8 mouse cellular contexts compared by ENCODE assay signal in genomic region chr11:98035977-98036377, GRCm38 (mm10). TPM values are rescaled to one million over a fixed set of nuclear protein-coding genes. Genes with fewer than 3 reads are reported as not detected.
DNase-seq lines count a peak whose midpoint lies in the region; ATAC-seq and TF ChIP-seq lines count a peak whose summit lies in the region.

No protein-coding gene starts in this region.

- TF ChIP-seq CTCF in gastrocnemius, adult 2 months (IDR thresholded peaks at IDR 0.05), result no peak
- TF ChIP-seq CTCF in liver, embryonic 14.5 days (IDR thresholded peaks at IDR 0.05; ENCODE audit: low read depth), result no peak
- no peak for TF ChIP-seq CTCF in olfactory bulb, adult 2 months (IDR thresholded peaks at IDR 0.05; ENCODE audit: insufficient read depth, low read depth, low read length)

- peak; percentile 78 for DNase-seq in gastrocnemius, adult 2 months
- DNase-seq in gastrocnemius, adult 8-10 months (ENCODE audit: low spot score in 2 of 2), result no peak
- DNase-seq in R1 (ENCODE audit: low read depth, low spot score), result peak; percentile 60
- DNase-seq in embryo, embryonic 11 days, result peak; percentile 83
- peak; percentile 57 to 66 for DNase-seq in heart, postnatal 10 days
- no peak for DNase-seq in liver, embryonic 14.5 days (ENCODE audit: low read depth in 3 of 3, low spot score in 3 of 3)
- DNase-seq in frontal cortex, postnatal 25 days (ENCODE audit: low spot score in 2 of 2), result no peak

- no peaks in the 10 kb centered on the region for H3K4me1 ChIP-seq in liver, embryonic 14.5 days (replicated peaks; ENCODE audit: control insufficient read depth in 2 of 2, insufficient read depth in 2 of 2, low read length in 1 of 2)
- peaks cover 35% of the 10 kb centered on the region for H3K4me1 ChIP-seq in olfactory bulb, adult 2 months (ENCODE audit: control insufficient read depth, insufficient read depth, low read length)

- intact Hi-C loops in gastrocnemius, adult 2 months (cut with DNase I), result no loop called here
- intact Hi-C loops in heart, postnatal 10 days (cut with DNase I), result no loop called here

- no peaks in the 10 kb centered on the region for H3K9me3 ChIP-seq in liver, embryonic 14.5 days (ENCODE audit: control insufficient read depth, low read length)

- peaks cover 4% of the 10 kb centered on the region for H3K36me3 ChIP-seq in liver, embryonic 14.5 days (replicated peaks; ENCODE audit: control insufficient read depth, insufficient read depth, low read depth)

- ATAC-seq in liver, embryonic 14.5 days (ENCODE audit: insufficient read depth), result no peak

- WGBS in liver, embryonic 14.5 days (ENCODE audit: insufficient replicate concordance), result under 1% methylated on average over 27 of the region's 27 CpGs
- WGBS in olfactory bulb, adult 2 months, result 1% methylated on average over 27 of the region's 27 CpGs

- peak overlapping the region; percentile 37 for H3K4me2 ChIP-seq in liver, embryonic 14.5 days (ENCODE audit: low read depth)

- peak overlapping the region; percentile 65 for H3K4me3 ChIP-seq in gastrocnemius, adult 2 months
- H3K4me3 ChIP-seq in liver, embryonic 14.5 days (ENCODE audit: insufficient read depth in 1 of 2, low read depth in 2 of 2, low read length in 2 of 2), result peak overlapping the region in 1 of 2 experiments; percentile 13; a peak in 1 of 4 replicates
- H3K4me3 ChIP-seq in olfactory bulb, adult 2 months (ENCODE audit: insufficient read depth, low read depth, low read length), result peak overlapping the region; percentile 29

- H3K27ac ChIP-seq in gastrocnemius, adult 2 months, result peak overlapping the region; percentile 49
- H3K27ac ChIP-seq in liver, embryonic 14.5 days, result no peak overlapping the region
- H3K27ac ChIP-seq in olfactory bulb, adult 2 months (ENCODE audit: insufficient read depth, low read depth, low read length), result peak overlapping the region; percentile 86

- no peak for TF ChIP-seq EP300 in liver, embryonic 14.5 days (IDR thresholded peaks at IDR 0.05; ENCODE audit: low read depth)

- H3K27me3 ChIP-seq in liver, embryonic 14.5 days (ENCODE audit: control insufficient read depth, insufficient read depth, low read length), result peaks cover 23% of the 10 kb centered on the region

- H3K9ac ChIP-seq in liver, embryonic 14.5 days (replicated peaks), result no peak overlapping the region

- no peak for TF ChIP-seq POLR2A in olfactory bulb, adult 2 months (IDR thresholded peaks at IDR 0.05; ENCODE audit: insufficient read depth, low read depth, low read length)

RNA-seq across cellular contexts. Expression of gene Rpl19, which starts 9.5 kb away (rescaled TPM):
- total RNA-seq in gastrocnemius, adult 2 months (2021), result 100 to 1,000 TPM; 404 to 490 TPM
- total RNA-seq in gastrocnemius, adult 8-10 months (2022), result 100 to 1,000 TPM; 364 to 479 (median 402) TPM
- total RNA-seq in heart, postnatal 10 days (2021), result 100 to 1,000 TPM; 713 to 718 TPM
- polyA plus RNA-seq in liver, embryonic 14.5 days (2012; rRNA removed), result 713 and 1,005 TPM in 2 replicates
- polyA plus RNA-seq in liver, embryonic 14.5 days (2014; fragmentation: Nextera tagmentation; extraction: Ambion mirVana), result 717 and 735 TPM in 2 replicates
- polyA plus RNA-seq in olfactory bulb, adult 2 months (2012; ENCODE audit: insufficient read depth, insufficient read length, low replicate concordance, missing spikeins), result not detected in 2 replicates

RNA-seq across cellular contexts. Expression of gene Cacnb1, which starts 13.1 kb away (rescaled TPM):
- 100 to 1,000 TPM; 199 to 214 TPM for total RNA-seq in gastrocnemius, adult 2 months (2021)
- 100 to 1,000 TPM; 172 to 203 (median 187) TPM for total RNA-seq in gastrocnemius, adult 8-10 months (2022)
- 1 to 10 TPM; 7.4 to 8.0 TPM for total RNA-seq in heart, postnatal 10 days (2021)
- polyA plus RNA-seq in liver, embryonic 14.5 days (2012; rRNA removed), result 0.38 and 0.60 TPM in 2 replicates
- 0.21 TPM in 1 of 2 replicates, not detected in the other for polyA plus RNA-seq in liver, embryonic 14.5 days (2014; fragmentation: Nextera tagmentation; extraction: Ambion mirVana)
- polyA plus RNA-seq in olfactory bulb, adult 2 months (2012; ENCODE audit: insufficient read depth, insufficient read length, low replicate concordance, missing spikeins), result not detected in 2 replicates

RNA-seq across cellular contexts. Expression of gene Stac2, which starts 17.3 kb away (rescaled TPM):
- under 1 TPM in 1 of 2 experiments, not detected in 1; 0.11 TPM for total RNA-seq in gastrocnemius, adult 2 months (2021)
- total RNA-seq in gastrocnemius, adult 8-10 months (2022), result under 1 TPM in 2 of 4 experiments, not detected in 2; 0.11 to 0.70 TPM
- under 1 TPM; 0.31 to 0.42 TPM for total RNA-seq in heart, postnatal 10 days (2021)
- 0.02 TPM in 1 of 2 replicates, not detected in the other for polyA plus RNA-seq in liver, embryonic 14.5 days (2012; rRNA removed)
- not detected in 2 replicates for polyA plus RNA-seq in liver, embryonic 14.5 days (2014; fragmentation: Nextera tagmentation; extraction: Ambion mirVana)
- not detected in 2 replicates for polyA plus RNA-seq in olfactory bulb, adult 2 months (2012; ENCODE audit: insufficient read depth, insufficient read length, low replicate concordance, missing spikeins)

RNA-seq across cellular contexts. Expression of gene Arl5c, which starts 40.0 kb away (rescaled TPM):
- total RNA-seq in gastrocnemius, adult 2 months (2021), result under 1 TPM; 0.31 to 0.47 TPM
- under 1 TPM in 2 of 4 experiments, not detected in 2; 0.18 to 0.19 TPM for total RNA-seq in gastrocnemius, adult 8-10 months (2022)
- 1 to 10 TPM; 1.6 to 1.7 TPM for total RNA-seq in heart, postnatal 10 days (2021)
- 1.8 and 2.2 TPM in 2 replicates for polyA plus RNA-seq in liver, embryonic 14.5 days (2012; rRNA removed)
- polyA plus RNA-seq in liver, embryonic 14.5 days (2014; fragmentation: Nextera tagmentation; extraction: Ambion mirVana), result 6.0 and 6.4 TPM in 2 replicates
- polyA plus RNA-seq in olfactory bulb, adult 2 months (2012; ENCODE audit: insufficient read depth, insufficient read length, low replicate concordance, missing spikeins), result 395 TPM in 1 of 2 replicates, not detected in the other

RNA-seq across cellular contexts. Expression of gene Plxdc1, which starts 49.7 kb away (rescaled TPM):
- total RNA-seq in gastrocnemius, adult 2 months (2021), result 1 to 10 TPM; 3.0 to 3.1 TPM
- 1 to 10 TPM; 1.3 to 3.4 (median 1.9) TPM for total RNA-seq in gastrocnemius, adult 8-10 months (2022)
- total RNA-seq in heart, postnatal 10 days (2021), result 1 to 10 TPM; 4.8 to 6.9 TPM
- 0.38 and 0.45 TPM in 2 replicates for polyA plus RNA-seq in liver, embryonic 14.5 days (2012; rRNA removed)
- 0.20 and 0.58 TPM in 2 replicates for polyA plus RNA-seq in liver, embryonic 14.5 days (2014; fragmentation: Nextera tagmentation; extraction: Ambion mirVana)
- not detected in 2 replicates for polyA plus RNA-seq in olfactory bulb, adult 2 months (2012; ENCODE audit: insufficient read depth, insufficient read length, low replicate concordance, missing spikeins)

Comparison
In these comparisons a context has a peak if more than half of its experiments do, and no peak if none do; other contexts are left out.
1. DNase-seq: peak in gastrocnemius, adult 2 months (single experiment), R1 (single experiment), embryo, embryonic 11 days (single experiment) and heart, postnatal 10 days (2 of 2); none in gastrocnemius, adult 8-10 months (0 of 2), liver, embryonic 14.5 days (0 of 3) and frontal cortex, postnatal 25 days (0 of 2).
2. RNA of gene Cacnb1, which starts 13.1 kb away (total RNA-seq): 199 to 214 TPM in gastrocnemius, adult 2 months and 172 to 203 TPM in gastrocnemius, adult 8-10 months; 7.4 to 8.0 TPM in heart, postnatal 10 days; every median in the first group is over 10 times any median in the second.